Mouse (Mus musculus): Measurements from ENCODE around the gene Galr3. TPM values are rescaled to one million over a fixed set of nuclear protein-coding genes. Genes with fewer than 3 reads are reported as not detected.

The Galr3 gene
- total and polyA plus RNA-seq, 3 experiments, result 0.70 to 1.6 (median 1.2) TPM

GRCm38 (mm10) chr15:79060887-79061565, 19.3 kb downstream of the Galr3 start:
- peaks cover 17% of the 10 kb centered on the region for H3K79me2 ChIP-seq (replicated peaks; ENCODE audit: control insufficient read depth, extremely low read depth, insufficient read depth, poor library complexity, severe bottlenecking)
- H3K27me3 ChIP-seq (replicated peaks), result no peaks in the 10 kb centered on the region
- TF ChIP-seq CTCF (conservative IDR thresholded peaks at IDR 0.05 in 1 of 2, IDR thresholded peaks at IDR 0.05 in 1 of 2; ENCODE audit: low read depth in 2 of 2, low read length in 2 of 2) (no peak), SIN3A (IDR thresholded peaks at IDR 0.05; ENCODE audit: low read length) (no peak), IRF4 (IDR thresholded peaks at IDR 0.05; ENCODE audit: low read depth, low read length) (no peak), ZKSCAN1 (IDR thresholded peaks at IDR 0.05; ENCODE audit: borderline replicate concordance, low read depth, low read length) (no peak), ZC3H11A (IDR thresholded peaks at IDR 0.05; ENCODE audit: low read depth, low read length) (no peak), JUN (IDR thresholded peaks at IDR 0.05; ENCODE audit: insufficient read depth, low read depth, low read length) (no peak), TBP (conservative IDR thresholded peaks at IDR 0.05; ENCODE audit: low read depth, low read length) (no peak), CHD1 (IDR thresholded peaks at IDR 0.05; ENCODE audit: low read depth, low read length) (no peak)
- no peak for DNase-seq (ENCODE audit: extremely low read depth)
- in situ Hi-C loops (cut with MboI; ENCODE audit: low pct_ligation_motif_present, low pct_unique_long_range_greater_than_20kb, low sequenced_read_pairs), result no loop called here
- no peak overlapping the region for H3K4me3 ChIP-seq (replicated peaks in 1 of 3; ENCODE audit: low read depth in 2 of 3, low read length in 2 of 3, poor library complexity in 1 of 3)
- peaks cover 47 to 50% of the 10 kb centered on the region in 2 experiments for H3K36me3 ChIP-seq (replicated peaks in 1 of 2; ENCODE audit: control insufficient read depth in 1 of 2, insufficient read depth in 1 of 2, low read length in 1 of 2)
- dilution Hi-C loops (cut with MboI; ENCODE audit: extremely low pct_ligation_motif_present, extremely low pct_unique_long_range_greater_than_20kb, low sequenced_read_pairs), result no loop called here
- no peak overlapping the region for H3K27ac ChIP-seq (ENCODE audit: insufficient read depth, low read depth)
- peaks cover 4% of the 10 kb centered on the region for H3K9me3 ChIP-seq (replicated peaks; ENCODE audit: low read length)
- H3K4me2 ChIP-seq (ENCODE audit: insufficient read depth, low read depth, poor library complexity, severe bottlenecking), result peak overlapping the region; percentile 41; the same call in 1 of the 2 replicates
- H3K4me1 ChIP-seq (ENCODE audit: control insufficient read depth in 1 of 2, insufficient read depth in 2 of 2), result peaks cover 12 to 38% of the 10 kb centered on the region in 2 experiments
- peak overlapping the region; percentile 90; the same call in 1 of the 2 replicates for H3K9ac ChIP-seq (ENCODE audit: insufficient read depth, low read depth)

DNA sequence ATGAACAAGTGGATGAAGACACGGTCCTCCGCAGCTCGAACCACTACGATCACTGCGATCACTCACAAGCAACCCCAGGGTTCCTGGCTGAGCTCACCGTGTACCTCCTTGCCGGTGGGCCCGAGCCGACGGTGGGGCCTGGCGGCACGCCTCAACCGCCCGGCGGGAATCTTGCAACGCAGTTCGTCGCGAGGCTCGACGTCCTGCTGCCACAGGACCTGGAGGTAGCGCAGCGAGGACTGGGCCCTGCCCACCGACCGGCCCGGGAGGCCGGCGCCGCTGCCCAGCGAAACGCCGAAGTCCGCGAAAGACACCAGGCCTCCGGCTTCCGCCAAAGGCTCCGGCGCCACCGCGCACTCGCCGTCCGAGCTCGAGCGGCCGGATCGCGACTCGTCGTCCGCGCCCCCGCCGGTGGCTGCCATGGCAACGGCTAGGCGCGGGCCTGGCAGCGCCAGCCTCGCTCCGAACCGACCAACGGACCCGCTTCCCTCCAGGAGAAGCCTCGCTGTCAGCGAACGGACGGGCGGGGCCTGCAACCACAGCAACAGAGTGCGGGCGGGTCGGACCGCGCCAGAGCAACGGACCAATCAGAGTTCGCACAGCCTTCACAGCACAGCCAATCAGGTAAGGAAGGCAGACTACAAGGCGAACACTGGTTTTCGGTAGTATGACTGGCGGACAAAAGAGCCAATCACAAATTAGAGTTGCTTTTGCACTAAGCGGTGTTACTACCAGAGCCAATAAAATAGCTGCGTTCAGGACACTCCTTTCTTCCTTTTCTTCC, 20.9 kb downstream of the Galr3 start, which contains the start of gene Ankrd54:
TSS of gene Ankrd54 (minus strand) at position 518 of the 784 bp plus-strand sequence.
- Histone ChIP-seq H3K27me3 (replicated peaks) (no peaks in the 10 kb centered on the region), H3K4me1 (ENCODE audit: control insufficient read depth in 1 of 2, insufficient read depth in 2 of 2) (peaks cover 17 to 52% of the 10 kb centered on the region in 2 experiments), H3K9ac (ENCODE audit: insufficient read depth, low read depth) (peak within 1 kb of the TSS; percentile 90), H3K79me2 (replicated peaks; ENCODE audit: control insufficient read depth, extremely low read depth, insufficient read depth, poor library complexity, severe bottlenecking) (peaks cover 17% of the 10 kb centered on the region), H3K4me2 (ENCODE audit: insufficient read depth, low read depth, poor library complexity, severe bottlenecking) (peak within 1 kb of the TSS; percentile 90), H3K27ac (ENCODE audit: insufficient read depth, low read depth) (peak within 1 kb of the TSS; percentile 63), H3K36me3 (replicated peaks in 1 of 2; ENCODE audit: control insufficient read depth in 1 of 2, insufficient read depth in 1 of 2, low read length in 1 of 2) (peaks cover 34 to 37% of the 10 kb centered on the region in 2 experiments), H3K9me3 (replicated peaks; ENCODE audit: low read length) (peaks cover 12% of the 10 kb centered on the region), H3K4me3 (replicated peaks in 1 of 3; ENCODE audit: low read depth in 2 of 3, low read length in 2 of 3, poor library complexity in 1 of 3) (peak within 1 kb of the TSS; percentile 86 to 96 (median 94))
- in situ Hi-C loops (cut with MboI; ENCODE audit: low pct_ligation_motif_present, low pct_unique_long_range_greater_than_20kb, low sequenced_read_pairs), result no loop called here
- dilution Hi-C loops (cut with MboI; ENCODE audit: extremely low pct_ligation_motif_present, extremely low pct_unique_long_range_greater_than_20kb, low sequenced_read_pairs), result no loop called here
- peak; percentile 100 for DNase-seq (ENCODE audit: extremely low read depth)
- TF ChIP-seq CHD2 (IDR thresholded peaks at IDR 0.05; ENCODE audit: low read length) (peak; percentile 98), SMC3 (IDR thresholded peaks at IDR 0.05; ENCODE audit: low read depth, low read length) (no peak), TCF12 (IDR thresholded peaks at IDR 0.05; ENCODE audit: low read depth, low read length) (peak; percentile 41; the same call in 1 of the 2 replicates), HCFC1 (IDR thresholded peaks at IDR 0.05; ENCODE audit: low read depth, low read length) (peak; percentile 74; the same call in 1 of the 2 replicates), POLR2A (IDR thresholded peaks at IDR 0.05; ENCODE audit: low read depth, low read length) (peak; percentile 78; the same call in 1 of the 2 replicates), PAX5 (IDR thresholded peaks at IDR 0.05; ENCODE audit: low read length) (no peak), USF2 (conservative IDR thresholded peaks at IDR 0.05; ENCODE audit: low read depth, low read length) (no peak), GABPA (IDR thresholded peaks at IDR 0.05; ENCODE audit: insufficient replicate concordance, low read depth, low read length) (no peak), KAT2A (IDR thresholded peaks at IDR 0.05; ENCODE audit: insufficient replicate concordance, low read length) (0 out of 2 replicates have a peak, but pooled peaks have one; percentile 77), MEF2A (IDR thresholded peaks at IDR 0.05; ENCODE audit: borderline replicate concordance, low read depth, low read length) (no peak), USF1 (IDR thresholded peaks at IDR 0.05; ENCODE audit: low read depth, low read length) (no peak), ETS1 (conservative IDR thresholded peaks at IDR 0.05; ENCODE audit: low read depth, low read length) (no peak), ZC3H11A (IDR thresholded peaks at IDR 0.05; ENCODE audit: low read depth, low read length) (no peak), TBP (conservative IDR thresholded peaks at IDR 0.05; ENCODE audit: low read depth, low read length) (peak; percentile 83), E2F4 (IDR thresholded peaks at IDR 0.05; ENCODE audit: insufficient replicate concordance, low read depth, low read length) (no peak), UBTF (IDR thresholded peaks at IDR 0.05; ENCODE audit: low read depth, low read length) (0 out of 2 replicates have a peak, but pooled peaks have one; percentile 39), RAD21 (IDR thresholded peaks at IDR 0.05; ENCODE audit: low read depth, low read length) (no peak), SIN3A (IDR thresholded peaks at IDR 0.05; ENCODE audit: low read length) (peak; percentile 87), NELFE (IDR thresholded peaks at IDR 0.05; ENCODE audit: low read depth, low read length) (peak; percentile 58; the same call in 1 of the 2 replicates), ELF1 (IDR thresholded peaks at IDR 0.05; ENCODE audit: low read depth, low read length) (peak; percentile 67; the same call in 1 of the 2 replicates), ZNF384 (IDR thresholded peaks at IDR 0.05; ENCODE audit: low read depth, low read length) (no peak), ZKSCAN1 (IDR thresholded peaks at IDR 0.05; ENCODE audit: borderline replicate concordance, low read depth, low read length) (no peak), ZMIZ1 (IDR thresholded peaks at IDR 0.05; ENCODE audit: low read depth, low read length) (no peak), EP300 (IDR thresholded peaks at IDR 0.05; ENCODE audit: low read length) (no peak), CTCF (conservative IDR thresholded peaks at IDR 0.05 in 1 of 2, IDR thresholded peaks at IDR 0.05 in 1 of 2; ENCODE audit: low read depth in 2 of 2, low read length in 2 of 2) (no peak)

All from CH12.LX (cell line).